Mouse (Mus musculus) heart, postnatal 14 days (tissue): ENCODE data around the gene Ubd. TPM values are rescaled to one million over a fixed set of nuclear protein-coding genes. Genes with fewer than 3 reads are reported as not detected.
"Not testable (repeated sequence)": the region's sequence is repeated elsewhere in the genome, so short reads cannot be mapped to it uniquely, and the experiment has no call there.

Experiments
- DNase-seq, 2 experiments: peaks; one replicate each; pipeline ENCODE4 v3.0.0; 2021 to 2022
- intact Hi-C: fragments of 180-260 bp; cut with DNase I; formaldehyde crosslinking; loops from one replicate; pipeline ENCODE4 v1.15.1; 2025
- long read RNA-seq, 2 experiments: library from polyadenylated mRNA; stranded (forward); transcript quantifications; one replicate each; pipeline ENCODE4 v2.0.0; 2021
- total RNA-seq, 2 experiments: library from RNA; stranded (reverse); gene quantifications; 2 replicates each; pipeline ENCODE4 v1.2.3; 2021

Gene Ubd
- total RNA-seq, result under 1 TPM in 1 of 2 experiments, not detected in 1; 0.80 TPM
- long read RNA-seq, experiment 1, result 0 reads
- long read RNA-seq, experiment 2, result 0 reads

GRCm38 (mm10) chr17:37193656-37194055, at the start of gene Ubd:
TSS of gene Ubd (plus strand) at chr17:37193892.
- no peak for DNase-seq
- intact Hi-C loops, result no loop called here

GRCm38 (mm10) chr17:37161394-37161793, 32.3 kb upstream of the Ubd start, which contains the start of gene Olfr93:
TSS of gene Olfr93 (minus strand) at chr17:37161494.
- DNase-seq, result no peak
- intact Hi-C loops, result no loop called here

DNA sequence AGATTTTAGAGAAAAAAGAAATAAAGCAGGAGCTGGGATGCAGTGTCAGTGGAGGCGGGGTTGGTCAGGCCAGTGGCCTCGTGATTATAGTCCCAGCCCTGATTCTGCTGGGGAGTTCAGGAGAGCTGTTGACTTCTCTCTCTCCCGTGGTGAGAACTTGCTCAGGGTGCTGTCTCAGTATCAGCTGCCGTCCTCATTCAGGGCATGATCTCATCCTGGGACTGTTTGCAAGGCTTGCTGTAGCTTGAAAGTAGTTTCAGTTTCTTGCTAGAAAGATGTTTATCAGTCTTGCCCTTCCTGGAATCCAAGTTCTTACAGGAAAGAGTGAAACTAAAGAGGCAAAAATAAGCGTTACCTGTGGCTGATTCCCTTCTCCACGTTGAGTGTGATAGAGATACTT, 8.2 kb upstream of the Ubd start:
- intact Hi-C loops, result no loop called here
- no peak for DNase-seq

DNA sequence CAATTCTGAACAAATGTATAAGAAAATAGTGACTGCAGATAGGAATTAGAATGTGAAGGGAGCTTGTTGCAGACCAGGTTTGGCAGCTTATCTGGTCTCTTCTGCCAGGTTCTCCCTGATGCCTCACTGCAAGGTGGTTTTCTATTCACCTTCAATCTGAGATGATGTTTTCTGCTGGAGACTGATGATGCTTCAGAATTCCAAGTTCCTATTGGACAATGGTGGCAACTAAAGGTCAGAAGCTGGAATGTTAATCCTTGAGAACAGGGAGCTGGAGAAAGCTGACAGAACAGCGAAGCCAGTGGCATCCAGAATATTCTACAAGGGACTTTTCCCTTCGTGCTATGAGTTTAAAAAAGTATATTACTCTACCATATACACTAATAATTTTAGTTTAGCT, 3.0 kb upstream of the Ubd start:
- DNase-seq, result peak in 1 of 2 experiments; percentile 53
- intact Hi-C loops, result no loop called here

- intact Hi-C loops, result no loop called here
- no peak for DNase-seq
These were observed 660 bp upstream of the Ubd start for GRCm38 (mm10) chr17:37193032-37193431.

- intact Hi-C loops, result no loop called here
- no peak for DNase-seq
These were observed 1.1 kb downstream of the Ubd start for GRCm38 (mm10) chr17:37194782-37195181.

GRCm38 (mm10) chr17:37196845-37197724, 3.4 kb downstream of the Ubd start:
- DNase-seq, result peak; percentile 6 to 14
- intact Hi-C loops, result no loop called here

DNA sequence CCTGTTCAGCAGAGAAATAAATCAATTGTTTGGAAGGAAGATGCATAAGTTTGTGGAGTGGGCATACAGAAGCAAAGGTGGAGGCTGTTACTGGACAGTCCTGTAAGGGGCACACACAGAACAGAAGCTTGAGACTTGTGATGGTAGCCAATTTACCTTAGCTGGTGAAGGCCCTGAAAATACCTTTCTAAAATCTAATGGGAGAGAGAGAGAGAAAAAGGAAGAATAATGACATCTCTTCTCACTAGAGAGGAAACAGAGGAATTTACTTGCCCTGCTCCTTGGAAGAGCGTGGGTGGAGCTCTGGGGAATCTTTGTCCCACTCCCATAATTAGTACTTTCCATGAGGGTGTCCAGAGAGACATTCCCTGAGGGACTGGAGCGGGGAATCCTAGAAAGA, 7.2 kb downstream of the Ubd start, which contains the start of gene Olfr94:
Gene Olfr94, minus strand, starts transcription at position 101 of the 400 bp plus-strand sequence.
- intact Hi-C loops, result loop anchor here (5.0 kb wide), 1 partner anchor 309 kb away; the partner anchor contains the start of gene Trim40
- no peak for DNase-seq

GRCm38 (mm10) chr17:37203206-37203916, 9.7 kb downstream of the Ubd start:
- intact Hi-C loops, result loop anchor here (1.0 to 5.0 kb wide), 2 partner anchors 120 to 311 kb away; partner anchors contain the start of gene Trim40
- peak; percentile 75 to 84 for DNase-seq

DNA sequence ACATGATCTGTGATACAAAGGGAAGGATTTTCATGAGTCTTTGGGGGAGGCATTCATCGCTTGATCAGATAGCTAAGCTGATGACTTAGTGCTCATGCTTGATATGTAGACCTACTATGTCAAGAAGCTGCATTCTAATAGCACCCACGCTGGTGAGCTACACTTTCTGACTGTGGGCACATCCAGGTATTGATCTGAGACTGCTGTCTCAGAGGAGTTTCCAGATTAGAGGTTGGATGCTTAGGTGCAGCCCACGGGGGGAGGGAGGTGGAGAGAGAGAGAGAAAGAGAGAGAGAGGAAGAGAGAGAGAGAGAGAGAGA, 10.2 kb downstream of the Ubd start:
- no peak for DNase-seq
- intact Hi-C loops, result loop anchor here (1.0 to 5.0 kb wide), 2 partner anchors 121 to 312 kb away; partner anchors contain the start of gene Trim40

GRCm38 (mm10) chr17:37210884-37211768, 17.4 kb downstream of the Ubd start:
- intact Hi-C loops, result no loop called here
- DNase-seq, result no peak

DNA sequence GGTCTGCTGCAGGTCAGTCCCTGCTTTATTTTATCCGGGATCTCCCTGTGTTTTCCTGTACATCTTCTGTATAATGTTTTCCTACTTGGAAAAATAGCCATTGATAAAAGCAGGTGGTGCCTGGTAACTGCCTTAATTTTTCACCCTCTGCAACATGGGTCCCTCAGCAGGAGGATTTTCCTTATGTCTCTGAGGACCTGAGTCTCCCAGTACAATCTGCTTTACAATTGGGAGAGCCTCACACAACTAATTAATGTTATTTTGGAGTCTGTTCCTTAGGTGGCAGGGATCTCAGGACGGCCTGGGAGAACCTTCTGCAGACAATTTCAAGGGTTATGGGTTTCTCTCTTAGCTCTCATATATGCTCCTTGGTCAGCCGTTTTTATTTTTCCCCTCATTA, 19.3 kb downstream of the Ubd start, which contains the start of gene Olfr95:
Gene Olfr95, minus strand, starts transcription at position 101 of the 400 bp plus-strand sequence.
- intact Hi-C loops, result no loop called here
- DNase-seq, result no peak

GRCm38 (mm10) chr17:37218486-37218885, 24.8 kb downstream of the Ubd start:
- DNase-seq, result no peak
- intact Hi-C loops, result no loop called here

DNA sequence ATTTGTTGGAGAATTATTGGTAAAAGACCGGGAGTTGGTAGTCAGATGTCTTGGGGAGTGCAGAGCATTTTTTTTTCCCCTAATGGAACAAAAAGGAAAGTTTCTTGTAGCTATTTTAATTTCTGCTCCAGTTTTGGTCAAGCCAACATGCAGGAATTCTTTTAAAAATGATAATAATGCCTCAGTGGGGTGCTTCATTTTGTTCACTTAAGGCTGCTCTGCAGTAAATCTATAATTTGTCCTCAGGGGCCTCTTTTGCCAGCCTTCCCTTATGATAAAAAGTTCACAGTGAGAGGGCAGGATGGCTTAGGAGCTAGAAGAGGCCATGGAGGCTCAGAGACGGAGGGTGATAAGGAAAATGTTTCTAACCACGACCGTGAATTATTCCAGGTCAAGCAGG, 26.2 kb downstream of the Ubd start, which contains the start of gene Olfr96:
Gene Olfr96, plus strand, starts transcription at position 301 of the 400 bp plus-strand sequence.
- no peak for DNase-seq
- intact Hi-C loops, result no loop called here

- intact Hi-C loops, result no loop called here
- DNase-seq, result no peak
These were observed 28.2 kb downstream of the Ubd start for GRCm38 (mm10) chr17:37221879-37222278.

DNA sequence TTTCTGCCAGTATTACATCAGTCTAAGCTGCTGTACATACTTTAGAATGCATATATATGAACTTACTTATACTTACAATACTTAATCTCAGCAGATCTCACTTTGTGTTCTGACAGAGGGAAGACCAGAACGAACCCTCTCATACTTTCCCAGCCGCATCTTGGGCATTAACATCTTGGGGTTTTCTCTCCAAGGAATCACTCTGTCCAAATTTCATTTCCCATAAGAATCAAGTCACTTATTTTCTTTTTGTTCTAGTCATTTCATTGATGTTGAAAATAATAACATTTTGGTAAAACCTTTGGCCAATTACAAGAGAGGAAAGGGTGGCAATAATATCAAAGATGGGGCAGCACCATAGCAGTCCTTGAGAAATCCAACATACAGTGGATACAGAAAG, 43.5 kb downstream of the Ubd start, which contains the start of gene Olfr97:
Gene Olfr97, minus strand, starts transcription at position 101 of the 400 bp plus-strand sequence.
- intact Hi-C loops, DNase-seq: not testable (repeated sequence)

- DNase-seq, result no peak
- intact Hi-C loops, result no loop called here
These were observed 48.5 kb downstream of the Ubd start for GRCm38 (mm10) chr17:37242198-37242597.
